Mouse (Mus musculus): Measurements from ENCODE around the gene Msrb2. TPM values are rescaled to one million over a fixed set of nuclear protein-coding genes. Genes with fewer than 3 reads are reported as not detected.

Msrb2 gene
- polyA plus RNA-seq, 1 experiment from 2014 or later = 22.7 TPM

DNA sequence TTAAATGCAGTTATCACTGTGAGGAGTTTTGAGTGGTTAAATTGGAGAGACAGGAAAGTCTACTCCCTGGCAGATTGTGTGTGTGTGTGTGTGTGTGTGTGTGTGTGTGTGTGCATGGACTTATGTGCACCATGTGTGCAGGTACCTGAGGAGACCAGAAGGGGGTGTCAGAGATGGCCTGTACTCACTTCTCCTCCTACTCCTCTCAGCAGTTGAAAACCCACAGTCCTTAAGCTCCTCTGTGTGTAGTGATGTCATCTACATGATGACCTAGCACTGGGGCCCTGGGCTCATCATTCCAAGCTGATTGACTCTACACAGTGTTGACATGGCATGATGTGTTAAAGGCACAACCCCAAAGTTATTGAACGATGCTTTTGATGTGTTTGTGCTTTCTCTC is 11.0 kb downstream of the Msrb2 start:
- 79% methylated on average over 1 of the region's 1 CpGs for WGBS
- H3K27me3 ChIP-seq (ENCODE audit: control insufficient read depth, insufficient read depth, low read length) = no peaks in the 10 kb centered on the region
- H3K4me2 ChIP-seq (replicated peaks; ENCODE audit: low read depth, low read length) = no peak overlapping the region
- H3K9ac ChIP-seq (replicated peaks; ENCODE audit: low read depth, low read length) = no peak overlapping the region
- no peak overlapping the region for H3K27ac ChIP-seq (ENCODE audit: low read length)
- H3K9me3 ChIP-seq (ENCODE audit: control insufficient read depth, low read depth, low read length) = no peaks in the 10 kb centered on the region
- no peak overlapping the region for H3K4me3 ChIP-seq (ENCODE audit: low read depth, low read length)
- no peaks in the 10 kb centered on the region for H3K36me3 ChIP-seq (ENCODE audit: control insufficient read depth, insufficient read depth, low read length)
- H3K4me1 ChIP-seq (ENCODE audit: control insufficient read depth, insufficient read depth, low read length) = no peaks in the 10 kb centered on the region
- ATAC-seq (ENCODE audit: insufficient number of reproducible peaks, insufficient read depth, low FRiP score, low read depth) = no peak

DNA sequence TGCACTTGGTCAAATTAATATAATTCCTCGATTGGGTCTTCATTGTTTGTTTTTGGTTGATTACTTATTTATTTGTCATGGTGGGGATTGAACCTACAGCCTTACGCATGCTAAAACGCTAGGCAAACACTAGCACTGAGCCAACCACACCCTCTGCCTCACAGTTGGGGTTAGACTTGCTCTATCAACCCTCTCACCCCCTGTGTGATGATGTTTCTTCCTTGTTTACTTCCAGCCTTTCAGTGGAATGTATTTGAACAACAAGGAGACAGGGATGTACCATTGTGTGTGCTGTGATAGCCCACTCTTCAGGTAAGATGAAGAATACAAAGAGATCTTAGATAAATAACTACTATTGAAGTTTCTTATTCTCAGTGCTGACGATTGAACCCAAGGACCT is 11.8 kb downstream of the Msrb2 start:
- H3K36me3 ChIP-seq (ENCODE audit: control insufficient read depth, insufficient read depth, low read length) = no peaks in the 10 kb centered on the region
- no peak overlapping the region for H3K4me3 ChIP-seq (ENCODE audit: low read depth, low read length)
- 62% methylated on average over 4 of the region's 4 CpGs for WGBS
- no peaks in the 10 kb centered on the region for H3K4me1 ChIP-seq (ENCODE audit: control insufficient read depth, insufficient read depth, low read length)
- no peaks in the 10 kb centered on the region for H3K9me3 ChIP-seq (ENCODE audit: control insufficient read depth, low read depth, low read length)
- no peak overlapping the region for H3K4me2 ChIP-seq (replicated peaks; ENCODE audit: low read depth, low read length)
- H3K27me3 ChIP-seq (ENCODE audit: control insufficient read depth, insufficient read depth, low read length) = no peaks in the 10 kb centered on the region
- H3K9ac ChIP-seq (replicated peaks; ENCODE audit: low read depth, low read length) = no peak overlapping the region
- no peak overlapping the region for H3K27ac ChIP-seq (ENCODE audit: low read length)
- no peak for ATAC-seq (ENCODE audit: insufficient number of reproducible peaks, insufficient read depth, low FRiP score, low read depth)

DNA sequence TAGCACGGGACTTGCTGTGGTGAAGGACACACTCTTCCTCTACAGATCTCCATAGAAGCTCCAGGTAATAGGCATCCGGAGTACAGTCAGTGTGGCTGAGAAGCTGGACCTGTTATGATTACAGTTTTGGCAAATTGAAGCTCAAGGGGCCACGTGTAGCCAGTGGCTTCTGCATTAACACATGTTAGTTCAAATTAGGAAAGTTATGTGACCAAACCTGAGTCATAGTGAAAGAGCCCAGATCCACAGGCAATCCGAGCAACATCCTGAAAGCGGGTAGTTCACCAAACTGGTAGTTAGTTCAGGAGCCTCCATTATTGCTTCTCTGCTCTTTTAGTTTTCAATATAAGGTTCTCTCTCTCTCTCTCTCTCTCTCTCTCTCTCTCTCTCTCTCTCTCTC is 14.5 kb downstream of the Msrb2 start:
- no peak for ATAC-seq (ENCODE audit: insufficient number of reproducible peaks, insufficient read depth, low FRiP score, low read depth)
- Histone ChIP-seq H3K27me3 (ENCODE audit: control insufficient read depth, insufficient read depth, low read length) (no peaks in the 10 kb centered on the region), H3K4me3 (ENCODE audit: low read depth, low read length) (no peak overlapping the region), H3K4me1 (ENCODE audit: control insufficient read depth, insufficient read depth, low read length) (no peaks in the 10 kb centered on the region), H3K9me3 (ENCODE audit: control insufficient read depth, low read depth, low read length) (no peaks in the 10 kb centered on the region), H3K27ac (ENCODE audit: low read length) (no peak overlapping the region), H3K36me3 (ENCODE audit: control insufficient read depth, insufficient read depth, low read length) (no peaks in the 10 kb centered on the region), H3K4me2 (replicated peaks; ENCODE audit: low read depth, low read length) (no peak overlapping the region), H3K9ac (replicated peaks; ENCODE audit: low read depth, low read length) (no peak overlapping the region)
- WGBS = 90% methylated on average over 5 of the region's 5 CpGs

DNA sequence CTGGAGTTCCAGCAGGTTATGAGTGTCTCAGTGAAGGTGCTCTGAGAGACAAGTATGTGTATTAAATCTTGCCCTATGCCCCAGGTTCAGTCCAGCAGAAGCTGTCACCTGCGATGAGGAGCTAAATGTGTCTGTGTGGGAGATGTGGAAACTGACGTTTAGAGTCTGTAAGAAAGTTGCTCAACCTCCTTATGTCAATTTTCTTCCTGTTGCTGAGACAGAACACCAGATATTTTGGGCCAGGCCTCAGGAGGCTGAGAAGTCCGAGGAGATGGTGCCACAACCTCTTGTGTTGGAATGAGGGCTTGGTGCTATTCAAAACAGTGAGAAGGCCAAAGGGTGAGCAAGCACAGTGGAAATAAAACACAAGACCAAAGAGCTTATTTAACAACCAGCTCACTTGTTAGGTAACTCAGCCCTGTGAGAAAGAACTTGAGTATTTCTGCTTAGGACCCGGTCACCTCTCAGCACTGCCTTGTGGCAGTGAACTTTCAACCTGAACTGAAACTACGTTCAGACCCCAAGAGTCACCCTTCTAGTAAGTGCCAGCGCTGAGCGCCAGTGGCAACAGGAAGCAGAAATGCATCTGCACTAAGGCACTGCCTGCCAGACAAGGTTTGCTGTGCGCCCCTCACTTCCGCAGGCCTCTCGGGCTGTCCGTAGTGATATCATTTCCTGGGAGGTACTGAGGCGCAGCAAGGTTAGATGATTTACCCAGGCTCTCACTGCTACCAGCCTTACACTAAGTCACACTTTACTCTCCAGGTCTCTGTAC is 17.3 kb downstream of the Msrb2 start:
- no peak overlapping the region for H3K27ac ChIP-seq (ENCODE audit: low read length)
- WGBS = 82% methylated on average over 12 of the region's 12 CpGs
- no peak overlapping the region for H3K4me2 ChIP-seq (replicated peaks; ENCODE audit: low read depth, low read length)
- H3K9ac ChIP-seq (replicated peaks; ENCODE audit: low read depth, low read length) = no peak overlapping the region
- H3K36me3 ChIP-seq (ENCODE audit: control insufficient read depth, insufficient read depth, low read length) = no peaks in the 10 kb centered on the region
- no peak overlapping the region for H3K4me3 ChIP-seq (ENCODE audit: low read depth, low read length)
- ATAC-seq (ENCODE audit: insufficient number of reproducible peaks, insufficient read depth, low FRiP score, low read depth) = no peak
- H3K27me3 ChIP-seq (ENCODE audit: control insufficient read depth, insufficient read depth, low read length) = no peaks in the 10 kb centered on the region
- H3K4me1 ChIP-seq (ENCODE audit: control insufficient read depth, insufficient read depth, low read length) = no peaks in the 10 kb centered on the region
- no peaks in the 10 kb centered on the region for H3K9me3 ChIP-seq (ENCODE audit: control insufficient read depth, low read depth, low read length)

DNA sequence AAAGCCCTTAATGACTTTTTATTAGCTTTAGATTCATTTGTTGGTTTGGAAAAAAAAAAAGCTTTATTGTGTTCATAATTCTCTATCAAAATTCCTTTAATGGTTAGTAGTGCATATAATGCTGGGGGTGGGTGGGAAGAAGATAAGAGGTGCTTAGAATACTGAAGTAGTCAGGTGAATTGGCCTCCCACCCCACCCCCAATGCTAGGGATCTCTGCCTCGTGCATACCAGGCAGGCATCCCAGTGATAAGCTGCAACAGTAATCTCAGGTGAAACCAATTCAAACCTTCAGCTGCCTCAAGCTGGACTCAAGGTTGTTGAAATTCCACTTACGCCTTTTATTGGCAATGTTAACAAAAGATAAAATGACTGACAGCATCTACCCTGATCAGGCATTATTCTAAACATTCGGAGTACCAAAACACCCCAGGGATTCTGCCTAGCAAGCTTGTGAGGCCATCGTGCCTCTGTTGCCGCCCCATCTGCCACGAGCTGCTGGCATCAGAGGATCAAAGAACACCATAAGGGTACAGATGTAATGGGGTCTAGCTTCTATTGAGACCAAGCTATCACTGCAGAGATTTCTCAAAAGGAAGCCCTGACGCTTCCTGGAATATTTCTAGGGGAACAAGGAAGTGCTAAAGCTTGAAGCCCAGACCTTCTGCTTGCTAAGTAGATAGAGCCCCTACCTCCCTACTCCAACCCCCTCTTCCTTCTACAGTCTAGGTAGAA is 19.3 kb downstream of the Msrb2 start:
- H3K36me3 ChIP-seq (ENCODE audit: control insufficient read depth, insufficient read depth, low read length) = no peaks in the 10 kb centered on the region
- no peak for ATAC-seq (ENCODE audit: insufficient number of reproducible peaks, insufficient read depth, low FRiP score, low read depth)
- no peak overlapping the region for H3K4me3 ChIP-seq (ENCODE audit: low read depth, low read length)
- H3K27ac ChIP-seq (ENCODE audit: low read length) = no peak overlapping the region
- no peak overlapping the region for H3K4me2 ChIP-seq (replicated peaks; ENCODE audit: low read depth, low read length)
- no peaks in the 10 kb centered on the region for H3K4me1 ChIP-seq (ENCODE audit: control insufficient read depth, insufficient read depth, low read length)
- no peaks in the 10 kb centered on the region for H3K9me3 ChIP-seq (ENCODE audit: control insufficient read depth, low read depth, low read length)
- no peak overlapping the region for H3K9ac ChIP-seq (replicated peaks; ENCODE audit: low read depth, low read length)
- H3K27me3 ChIP-seq (ENCODE audit: control insufficient read depth, insufficient read depth, low read length) = no peaks in the 10 kb centered on the region
- 56% methylated on average over 7 of the region's 7 CpGs for WGBS

DNA sequence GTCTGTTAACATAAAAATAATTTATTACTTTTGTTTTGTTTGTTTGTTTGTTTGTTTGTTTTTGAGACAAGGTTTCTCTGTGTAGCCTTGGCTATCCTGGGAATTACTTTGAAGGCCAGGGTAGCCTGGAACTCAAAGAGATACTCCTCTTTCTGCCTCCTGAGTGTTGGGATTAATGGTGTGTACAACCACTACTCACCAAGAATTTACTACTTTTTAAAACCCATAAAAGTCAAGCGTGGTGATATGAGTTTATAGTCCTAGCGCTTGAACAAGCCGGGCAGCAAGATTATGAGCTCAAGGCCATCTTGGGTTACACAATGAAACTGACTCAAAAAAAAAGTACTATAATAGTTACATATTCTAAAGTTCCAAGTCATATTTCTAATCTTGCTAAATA is 20.4 kb downstream of the Msrb2 start:
- H3K4me1 ChIP-seq (ENCODE audit: control insufficient read depth, insufficient read depth, low read length) = no peaks in the 10 kb centered on the region
- H3K4me2 ChIP-seq (replicated peaks; ENCODE audit: low read depth, low read length) = no peak overlapping the region
- H3K9ac ChIP-seq (replicated peaks; ENCODE audit: low read depth, low read length) = no peak overlapping the region
- ATAC-seq (ENCODE audit: insufficient number of reproducible peaks, insufficient read depth, low FRiP score, low read depth) = no peak
- H3K36me3 ChIP-seq (ENCODE audit: control insufficient read depth, insufficient read depth, low read length) = no peaks in the 10 kb centered on the region
- H3K27me3 ChIP-seq (ENCODE audit: control insufficient read depth, insufficient read depth, low read length) = no peaks in the 10 kb centered on the region
- 86% methylated on average over 3 of the region's 3 CpGs for WGBS
- H3K4me3 ChIP-seq (ENCODE audit: low read depth, low read length) = no peak overlapping the region
- H3K27ac ChIP-seq (ENCODE audit: low read length) = no peak overlapping the region
- H3K9me3 ChIP-seq (ENCODE audit: control insufficient read depth, low read depth, low read length) = no peaks in the 10 kb centered on the region

DNA sequence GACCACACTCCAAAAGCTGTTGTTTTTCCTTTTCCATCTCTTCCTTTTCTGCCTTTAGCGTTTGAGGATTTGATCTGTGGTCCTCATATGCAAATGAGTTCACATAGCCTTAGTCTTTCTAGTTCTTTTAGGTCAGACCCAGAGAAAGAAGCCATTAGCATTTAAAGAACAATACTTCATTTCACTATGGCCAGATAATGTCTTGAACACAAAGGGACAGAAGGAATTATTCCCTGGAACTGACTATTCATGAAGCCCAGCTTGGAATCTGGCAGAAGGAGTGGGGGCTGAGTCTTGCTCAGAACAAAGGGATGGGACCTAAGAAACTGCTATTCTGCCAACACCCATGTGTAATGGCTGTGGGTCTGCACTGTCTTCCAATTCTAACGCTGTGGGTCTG is 21.6 kb downstream of the Msrb2 start:
- H3K9me3 ChIP-seq (ENCODE audit: control insufficient read depth, low read depth, low read length) = no peaks in the 10 kb centered on the region; the same call in 1 of the 2 replicates
- no peak overlapping the region for H3K4me2 ChIP-seq (replicated peaks; ENCODE audit: low read depth, low read length)
- H3K36me3 ChIP-seq (ENCODE audit: control insufficient read depth, insufficient read depth, low read length) = no peaks in the 10 kb centered on the region

DNA sequence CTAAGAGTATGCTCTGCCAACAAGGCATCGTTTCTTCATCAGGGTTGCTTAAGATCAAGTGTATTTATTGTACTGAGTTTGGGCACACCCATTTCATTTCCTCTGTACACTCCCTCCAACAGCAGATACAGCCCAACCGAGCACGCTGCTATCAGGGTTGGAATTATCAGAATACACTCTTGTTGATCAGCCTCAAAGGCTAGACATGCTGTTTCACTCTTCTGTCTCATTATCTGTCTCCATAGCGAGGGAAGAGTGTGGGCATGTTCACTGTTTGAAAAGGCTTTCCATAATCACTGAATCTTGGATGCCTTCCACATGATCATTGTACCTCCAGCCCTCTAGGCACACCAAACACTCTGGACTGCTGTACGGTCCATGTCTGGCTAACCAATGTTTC is 34.2 kb downstream of the Msrb2 start:
- ATAC-seq (ENCODE audit: insufficient number of reproducible peaks, insufficient read depth, low FRiP score, low read depth) = no peak
- Histone ChIP-seq H3K9me3 (ENCODE audit: control insufficient read depth, low read depth, low read length) (no peaks in the 10 kb centered on the region), H3K27ac (ENCODE audit: low read length) (no peak overlapping the region), H3K36me3 (ENCODE audit: control insufficient read depth, insufficient read depth, low read length) (no peaks in the 10 kb centered on the region), H3K4me2 (replicated peaks; ENCODE audit: low read depth, low read length) (no peak overlapping the region), H3K4me1 (ENCODE audit: control insufficient read depth, insufficient read depth, low read length) (no peaks in the 10 kb centered on the region), H3K4me3 (ENCODE audit: low read depth, low read length) (no peak overlapping the region), H3K9ac (replicated peaks; ENCODE audit: low read depth, low read length) (no peak overlapping the region), H3K27me3 (ENCODE audit: control insufficient read depth, insufficient read depth, low read length) (no peaks in the 10 kb centered on the region)
- WGBS = 67% methylated on average over 5 of the region's 5 CpGs

More for the DNA sequence above, 21.6 kb downstream of the Msrb2 start:
- ATAC-seq (ENCODE audit: insufficient number of reproducible peaks, insufficient read depth, low FRiP score, low read depth) = no peak
- no peak overlapping the region for H3K4me3 ChIP-seq (ENCODE audit: low read depth, low read length)
- H3K9ac ChIP-seq (replicated peaks; ENCODE audit: low read depth, low read length) = no peak overlapping the region
- 42% methylated on average over 2 of the region's 2 CpGs for WGBS
- H3K27ac ChIP-seq (ENCODE audit: low read length) = no peak overlapping the region
- H3K4me1 ChIP-seq (ENCODE audit: control insufficient read depth, insufficient read depth, low read length) = no peaks in the 10 kb centered on the region
- no peaks in the 10 kb centered on the region for H3K27me3 ChIP-seq (ENCODE audit: control insufficient read depth, insufficient read depth, low read length)
